Mouse (Mus musculus): ENCODE results near the gene Tmtc2. TPM values are rescaled to one million over a fixed set of nuclear protein-coding genes. Genes with fewer than 3 reads are reported as not detected.

Tmtc2 gene
- total RNA-seq, 2 experiments from 2014 or later: 2.4 to 3.5 TPM

- intact Hi-C loops (cut with DNase I; ENCODE audit: low total_unique reads): no loop called here
- DNase-seq: no peak
Measured at GRCm38 (mm10) chr10:105507982-105508786, 66.1 kb downstream of the Tmtc2 start.

- intact Hi-C loops (cut with DNase I; ENCODE audit: low total_unique reads): no loop called here
- no peak for DNase-seq
Measured at GRCm38 (mm10) chr10:105506046-105506445, 68.2 kb downstream of the Tmtc2 start.

GRCm38 (mm10) chr10:105504472-105504871 lies 69.8 kb downstream of the Tmtc2 start:
- intact Hi-C loops (cut with DNase I; ENCODE audit: low total_unique reads): no loop called here

GRCm38 (mm10) chr10:105501736-105502135 lies 72.5 kb downstream of the Tmtc2 start:
- intact Hi-C loops (cut with DNase I; ENCODE audit: low total_unique reads): no loop called here
- no peak for DNase-seq

More at GRCm38 (mm10) chr10:105504472-105504871, 69.8 kb downstream of the Tmtc2 start:
- no peak for DNase-seq

GRCm38 (mm10) chr10:105500482-105500881 lies 73.8 kb downstream of the Tmtc2 start:
- DNase-seq: no peak
- intact Hi-C loops (cut with DNase I; ENCODE audit: low total_unique reads): no loop called here

- no peak for DNase-seq
- intact Hi-C loops (cut with DNase I; ENCODE audit: low total_unique reads): no loop called here
Measured at GRCm38 (mm10) chr10:105495248-105495647, 79.0 kb downstream of the Tmtc2 start.

- intact Hi-C loops (cut with DNase I; ENCODE audit: low total_unique reads): no loop called here
- no peak for DNase-seq
Measured at GRCm38 (mm10) chr10:105492485-105492884, 81.8 kb downstream of the Tmtc2 start.

- intact Hi-C loops (cut with DNase I; ENCODE audit: low total_unique reads): no loop called here
Measured at GRCm38 (mm10) chr10:105490748-105491147, 83.5 kb downstream of the Tmtc2 start.

GRCm38 (mm10) chr10:105489970-105490735 lies 84.1 kb downstream of the Tmtc2 start:
- intact Hi-C loops (cut with DNase I; ENCODE audit: low total_unique reads): no loop called here
- DNase-seq: peak; percentile 86

More at GRCm38 (mm10) chr10:105490748-105491147, 83.5 kb downstream of the Tmtc2 start:
- no peak for DNase-seq

GRCm38 (mm10) chr10:105486977-105487376 lies 87.3 kb downstream of the Tmtc2 start:
- no peak for DNase-seq
- intact Hi-C loops (cut with DNase I; ENCODE audit: low total_unique reads): no loop called here

GRCm38 (mm10) chr10:105484355-105485094 lies 89.7 kb downstream of the Tmtc2 start:
- intact Hi-C loops (cut with DNase I; ENCODE audit: low total_unique reads): no loop called here
- DNase-seq: no peak

- intact Hi-C loops (cut with DNase I; ENCODE audit: low total_unique reads): no loop called here
- no peak for DNase-seq
Measured at GRCm38 (mm10) chr10:105479771-105480170, 94.5 kb downstream of the Tmtc2 start.

GRCm38 (mm10) chr10:105477623-105478238 lies 96.5 kb downstream of the Tmtc2 start:
- no peak for DNase-seq
- intact Hi-C loops (cut with DNase I; ENCODE audit: low total_unique reads): no loop called here

- intact Hi-C loops (cut with DNase I; ENCODE audit: low total_unique reads): no loop called here
- DNase-seq: no peak
Measured at GRCm38 (mm10) chr10:105474162-105474830, 100.0 kb downstream of the Tmtc2 start.

- no peak for DNase-seq
- intact Hi-C loops (cut with DNase I; ENCODE audit: low total_unique reads): no loop called here
Measured at GRCm38 (mm10) chr10:105464378-105464777, 109.9 kb downstream of the Tmtc2 start.

- intact Hi-C loops (cut with DNase I; ENCODE audit: low total_unique reads): no loop called here
- no peak for DNase-seq
Measured at GRCm38 (mm10) chr10:105453441-105453840, 120.8 kb downstream of the Tmtc2 start.

GRCm38 (mm10) chr10:105447191-105447590 lies 127.1 kb downstream of the Tmtc2 start:
- intact Hi-C loops (cut with DNase I; ENCODE audit: low total_unique reads): no loop called here
- DNase-seq: no peak

- no peak for DNase-seq
- intact Hi-C loops (cut with DNase I; ENCODE audit: low total_unique reads): no loop called here
Measured at GRCm38 (mm10) chr10:105444309-105444708, 129.9 kb downstream of the Tmtc2 start.

GRCm38 (mm10) chr10:105434879-105435278 lies 139.4 kb downstream of the Tmtc2 start:
- DNase-seq: no peak
- intact Hi-C loops (cut with DNase I; ENCODE audit: low total_unique reads): no loop called here

All from gastrocnemius, postnatal 14 days (tissue).